Mouse (Mus musculus) MEL (cell line): Measurements from ENCODE around the gene Ubac2. TPM values are rescaled to one million over a fixed set of nuclear protein-coding genes. Genes with fewer than 3 reads are reported as not detected.

Experiments used
- DNase-seq: peaks from one replicate; pipeline ENCODE4 v3.0.0; 2011; ENCODE audit warnings: low read depth, low spot score
- H3K27ac ChIP-seq: 2 replicates; pipeline ENCODE4 v1.5.1; 2012; ENCODE audit warnings: low read depth, mild to moderate bottlenecking, control low read depth, low read length, moderate library complexity; ENCODE audit not compliant: control insufficient read depth
- H3K27me3 ChIP-seq, 2 experiments: fragments of 150-350 bp in 1 of 2; sonication (generic) in 1 of 2; 2 replicates each; pipeline ENCODE4 v1.6.1; 2012; ENCODE audit warnings: low read length in 2 of 2, mild to moderate bottlenecking in 2 of 2, improper control_type of control experiment in 1 of 2, moderate library complexity in 1 of 2; ENCODE audit not compliant: insufficient read depth in 2 of 2, control insufficient read depth in 1 of 2
- H3K36me3 ChIP-seq, 2 experiments: 2 replicates each; pipeline ENCODE4 v1.6.1; 2012 to 2014; ENCODE audit warnings: low read length in 2 of 2, improper control_type of control experiment in 1 of 2, inconsistent platforms in 1 of 2, mild to moderate bottlenecking in 1 of 2; ENCODE audit not compliant: insufficient read depth in 2 of 2, control insufficient read depth in 1 of 2
- H3K4me1 ChIP-seq, 2 experiments: fragments of 150-350 bp in 1 of 2; sonication (generic) in 1 of 2; 2 replicates each; pipeline ENCODE4 v1.6.1; 2012; ENCODE audit warnings: low read length in 2 of 2, improper control_type of control experiment in 1 of 2, mild to moderate bottlenecking in 1 of 2; ENCODE audit not compliant: insufficient read depth in 2 of 2, control insufficient read depth in 1 of 2
- H3K4me3 ChIP-seq, 2 experiments: fragments of 150-350 bp in 1 of 2; sonication (generic) in 1 of 2; 2 replicates each; pipeline ENCODE4 v1.5.1; 2012; ENCODE audit warnings: low read depth in 2 of 2, low read length in 2 of 2, mild to moderate bottlenecking in 2 of 2, moderate library complexity in 2 of 2, control low read depth in 1 of 2, improper control_type of control experiment in 1 of 2; ENCODE audit not compliant: control insufficient read depth in 1 of 2, insufficient read depth in 1 of 2
- H3K79me2 ChIP-seq: 2 replicates; pipeline ENCODE4 v1.6.1; 2012; ENCODE audit warnings: mild to moderate bottlenecking, low read length, moderate library complexity; ENCODE audit not compliant: control insufficient read depth, poor library complexity, insufficient read depth
- H3K9ac ChIP-seq: 2 replicates; pipeline ENCODE4 v1.6.1; 2012; ENCODE audit warnings: low read depth, mild to moderate bottlenecking, control low read depth, low read length, moderate library complexity; ENCODE audit not compliant: control insufficient read depth, poor library complexity, severe bottlenecking
- H3K9me3 ChIP-seq: fragments of 150-350 bp; sonication (generic); replicated peaks from 2 replicates; pipeline ENCODE4 v1.6.1; 2012; ENCODE audit warnings: mild to moderate bottlenecking, low read length, improper control_type of control experiment, moderate library complexity; ENCODE audit not compliant: insufficient read depth
- BHLHE40 ChIP-seq: IDR thresholded peaks from 2 replicates; pipeline ENCODE4 v1.6.1; 2012; ENCODE audit warnings: low read depth, mild to moderate bottlenecking, inconsistent platforms, low read length, improper control_type of control experiment, borderline replicate concordance
- CHD2 ChIP-seq: IDR thresholded peaks from 2 replicates; pipeline ENCODE4 v1.6.1; 2011; ENCODE audit warnings: low read length, improper control_type of control experiment
- JUND ChIP-seq: IDR thresholded peaks from 2 replicates; pipeline ENCODE4 v1.6.1; 2011; ENCODE audit warnings: low read depth, mild to moderate bottlenecking, improper control_type of control experiment, low read length
- KAT2A ChIP-seq: conservative IDR thresholded peaks from 2 replicates; pipeline ENCODE4 v1.6.1; 2012; ENCODE audit warnings: low read depth, low read length, improper control_type of control experiment, inconsistent platforms
- MAFK ChIP-seq: IDR thresholded peaks from 2 replicates; pipeline ENCODE4 v1.6.1; 2011; ENCODE audit warnings: low read depth, mild to moderate bottlenecking, low read length, improper control_type of control experiment, borderline replicate concordance
- MXI1 ChIP-seq: IDR thresholded peaks from 2 replicates; pipeline ENCODE4 v1.6.1; 2011; ENCODE audit warnings: mild to moderate bottlenecking, low read depth, low read length, improper control_type of control experiment
- NELFE ChIP-seq: IDR thresholded peaks from 2 replicates; pipeline ENCODE4 v1.6.1; 2011; ENCODE audit warnings: low read depth, low read length, improper control_type of control experiment
- NRF1 ChIP-seq: IDR thresholded peaks from 2 replicates; pipeline ENCODE4 v1.6.1; 2014; ENCODE audit warnings: low read depth, mild to moderate bottlenecking, inconsistent platforms, low read length, improper control_type of control experiment, moderate library complexity; ENCODE audit not compliant: poor library complexity, insufficient read depth, severe bottlenecking
- POLR2AphosphoS5 ChIP-seq: IDR thresholded peaks from 2 replicates; pipeline ENCODE4 v1.6.1; 2012; ENCODE audit warnings: low read depth, borderline replicate concordance, mild to moderate bottlenecking, inconsistent platforms, low read length, moderate library complexity, mixed read lengths
- RCOR1 ChIP-seq: IDR thresholded peaks from 2 replicates; pipeline ENCODE4 v1.6.1; 2012; ENCODE audit warnings: low read depth, mild to moderate bottlenecking, inconsistent platforms, low read length, improper control_type of control experiment
- SIN3A ChIP-seq: IDR thresholded peaks from 2 replicates; pipeline ENCODE4 v1.6.1; 2012; ENCODE audit warnings: low read length, improper control_type of control experiment, inconsistent platforms
- TBP ChIP-seq: IDR thresholded peaks from 2 replicates; pipeline ENCODE4 v1.8.0; 2011; ENCODE audit warnings: low read depth, low read length, improper control_type of control experiment
- TCF12 ChIP-seq: IDR thresholded peaks from 2 replicates; pipeline ENCODE4 v1.6.1; 2014; ENCODE audit warnings: low read depth, mild to moderate bottlenecking, inconsistent platforms, low read length, improper control_type of control experiment, moderate library complexity
- USF1 ChIP-seq: IDR thresholded peaks from 2 replicates; pipeline ENCODE4 v1.6.1; 2014; ENCODE audit warnings: low read depth, mild to moderate bottlenecking, inconsistent platforms, low read length, improper control_type of control experiment, moderate library complexity
- USF2 ChIP-seq, 2 experiments: IDR thresholded peaks; 2 replicates each; pipeline ENCODE4 v1.6.1; 2011 to 2012; ENCODE audit warnings: improper control_type of control experiment in 2 of 2, low read length in 2 of 2, borderline replicate concordance in 1 of 2, inconsistent platforms in 1 of 2, low read depth in 1 of 2, mild to moderate bottlenecking in 1 of 2; ENCODE audit not compliant: insufficient read depth in 1 of 2
- ZC3H11A ChIP-seq: IDR thresholded peaks from 2 replicates; pipeline ENCODE4 v1.6.1; 2012; ENCODE audit warnings: low read depth, mild to moderate bottlenecking, inconsistent platforms, low read length, improper control_type of control experiment
- ZKSCAN1 ChIP-seq: IDR thresholded peaks from 2 replicates; pipeline ENCODE4 v1.6.1; 2012; ENCODE audit warnings: low read depth, mild to moderate bottlenecking, inconsistent platforms, low read length, improper control_type of control experiment, moderate library complexity
- ZMIZ1 ChIP-seq: IDR thresholded peaks from 2 replicates; pipeline ENCODE4 v1.6.1; 2012; ENCODE audit warnings: low read depth, mild to moderate bottlenecking, inconsistent platforms, low read length, improper control_type of control experiment, moderate library complexity
- polyA plus RNA-seq, 2 experiments: library from polyadenylated mRNA; stranded (reverse) in 1 of 2; unstranded in 1 of 2; fragments of >175 nt in 1 of 2; fragments of >200 nt in 1 of 2; gene quantifications; 2 replicates each; pipeline versions ENCODE4 v1.2.1 to v1.2.4; 2012; ENCODE audit warnings: low replicate concordance in 2 of 2, low read depth in 1 of 2; ENCODE audit not compliant: insufficient read length in 2 of 2, insufficient read depth in 1 of 2, missing spikeins in 1 of 2
- total RNA-seq: library from RNA; depleted of rRNA; stranded (reverse); fragments of 300-350 nt; gene quantifications from 2 replicates; pipeline ENCODE4 v1.2.3, GENCODE M21; 2012

Gene Ubac2
- total and polyA plus RNA-seq, 3 experiments: 32.9 to 44.8 TPM; not detected in 1

GRCm38 (mm10) chr14:121981531-121981930, 103.1 kb downstream of the Ubac2 start:
- DNase-seq: no peak
- no peaks in the 10 kb centered on the region for H3K79me2 ChIP-seq
- no peak overlapping the region for H3K4me3 ChIP-seq
- no peak overlapping the region for H3K9ac ChIP-seq
- TF ChIP-seq TBP: no peak
- no peak for TF ChIP-seq USF2 (IDR thresholded peaks at IDR 0.05; ENCODE audit: borderline replicate concordance in 1 of 2, insufficient read depth in 1 of 2, low read depth in 1 of 2, low read length in 2 of 2)
- TF ChIP-seq ZKSCAN1: no peak
- no peak for TF ChIP-seq BHLHE40
- no peak for TF ChIP-seq KAT2A
- TF ChIP-seq RCOR1: no peak
- TF ChIP-seq JUND: no peak
- no peak for TF ChIP-seq MXI1
- TF ChIP-seq NRF1: no peak
- TF ChIP-seq CHD2: no peak
- TF ChIP-seq SIN3A: no peak
- no peak for TF ChIP-seq USF1
- no peak for TF ChIP-seq NELFE
- no peak for TF ChIP-seq ZMIZ1
- no peak overlapping the region for H3K27ac ChIP-seq
- peaks cover 8% of the 10 kb centered on the region in 2 experiments for H3K4me1 ChIP-seq
- H3K9me3 ChIP-seq: no peaks in the 10 kb centered on the region
- peaks cover 0 to 15% of the 10 kb centered on the region in 2 experiments; a peak in 2 of 4 replicates for H3K36me3 ChIP-seq
- H3K27me3 ChIP-seq: no peaks in the 10 kb centered on the region

- TF ChIP-seq TCF12: no peak
- no peak for TF ChIP-seq MAFK
- TF ChIP-seq NRF1: no peak
- no peak for TF ChIP-seq ZC3H11A
- TF ChIP-seq SIN3A: no peak
- TF ChIP-seq POLR2AphosphoS5: no peak
- peaks cover 8 to 12% of the 10 kb centered on the region in 2 experiments for H3K4me1 ChIP-seq
Observed at GRCm38 (mm10) chr14:121983009-121983933, 104.9 kb downstream of the Ubac2 start.

More at GRCm38 (mm10) chr14:121983009-121983933, 104.9 kb downstream of the Ubac2 start:
- no peaks in the 10 kb centered on the region for H3K79me2 ChIP-seq
- H3K9ac ChIP-seq: no peak overlapping the region
- H3K27ac ChIP-seq: no peak overlapping the region
- no peaks in the 10 kb centered on the region for H3K27me3 ChIP-seq
- DNase-seq: no peak
- no peak overlapping the region for H3K4me3 ChIP-seq
- no peaks in the 10 kb centered on the region for H3K9me3 ChIP-seq
- peaks cover 0 to 18% of the 10 kb centered on the region in 2 experiments; a peak in 2 of 4 replicates for H3K36me3 ChIP-seq
